Mouse (Mus musculus) limb, embryonic 14.5 days (tissue): ENCODE measurements at regions not wholly inside any gene's neighbourhood (a gene's known extent, or its start where the extent isn't known, plus 50 kb on each side); places are given as distances from the start of the nearest gene placed in this dataset.

ENCODE experiments used
- ATAC-seq: fragments of 200-750 bp; cut with Nextera tagmentation; 2 replicates; pipeline ENCODE4 v1.8.0; 2017; ENCODE audit warnings: low read depth, moderate number of reproducible peaks, moderate TSS enrichment; ENCODE audit not compliant: low FRiP score
- DNase-seq: peaks from one replicate; pipeline ENCODE4 v3.0.0-alpha.2; 2015; ENCODE audit warnings: low spot score
- H3K27ac ChIP-seq: fragments of 300-500 bp; sonication (generic); replicated peaks from 2 replicates; pipeline ENCODE4 v1.5.1; 2014; ENCODE audit warnings: low read depth, mild to moderate bottlenecking, low read length, moderate library complexity, mixed read lengths
- H3K27me3 ChIP-seq: fragments of 300-500 bp; sonication (generic); 2 replicates; pipeline ENCODE4 v1.6.1; 2014; ENCODE audit warnings: low read length, mixed read lengths; ENCODE audit not compliant: control insufficient read depth, insufficient read depth
- H3K36me3 ChIP-seq: fragments of 300-500 bp; sonication (generic); 2 replicates; pipeline ENCODE4 v1.6.1; 2014; ENCODE audit warnings: mild to moderate bottlenecking, low read length, moderate library complexity, mixed read lengths; ENCODE audit not compliant: control insufficient read depth, insufficient read depth
- H3K4me1 ChIP-seq: fragments of 300-500 bp; sonication (generic); 2 replicates; pipeline ENCODE4 v1.6.1; 2014; ENCODE audit warnings: antibody characterized with exemption, low read length, mixed read lengths; ENCODE audit not compliant: control insufficient read depth, insufficient read depth
- H3K4me2 ChIP-seq: fragments of 300-500 bp; sonication (generic); replicated peaks from 2 replicates; pipeline ENCODE4 v1.6.1; 2014; ENCODE audit warnings: low read depth, mild to moderate bottlenecking, low read length, moderate library complexity; ENCODE audit not compliant: severe bottlenecking
- H3K4me3 ChIP-seq: fragments of 300-500 bp; sonication (generic); replicated peaks from 2 replicates; pipeline ENCODE4 v1.5.1; 2014; ENCODE audit warnings: low read length
- H3K9ac ChIP-seq: fragments of 300-500 bp; sonication (generic); 2 replicates; pipeline ENCODE4 v1.6.1; 2014; ENCODE audit warnings: mild to moderate bottlenecking, low read depth, low read length, moderate library complexity; ENCODE audit not compliant: severe bottlenecking
- H3K9me3 ChIP-seq: fragments of 300-500 bp; sonication (generic); 2 replicates; pipeline ENCODE4 v1.6.1; 2016; ENCODE audit warnings: low read length; ENCODE audit not compliant: control insufficient read depth
- POLR2A ChIP-seq: fragments of 200-500 bp; IDR thresholded peaks from 2 replicates; pipeline ENCODE4 v1.8.0; 2012; ENCODE audit warnings: inconsistent platforms, mild to moderate bottlenecking, moderate library complexity, borderline replicate concordance; ENCODE audit not compliant: insufficient read depth, insufficient read length; ENCODE audit errors: extremely low read depth
- WGBS: fragments of 180-500 bp; shearing (Covaris S2); extraction: QIAGEN DNeasy Blood & Tissue Kit; methylation state at CpG from one replicate; pipeline ENCODE4 v1.1.7; 2014; 5-methylcytosine and 5-hydroxymethylcytosine counted together

DNA sequence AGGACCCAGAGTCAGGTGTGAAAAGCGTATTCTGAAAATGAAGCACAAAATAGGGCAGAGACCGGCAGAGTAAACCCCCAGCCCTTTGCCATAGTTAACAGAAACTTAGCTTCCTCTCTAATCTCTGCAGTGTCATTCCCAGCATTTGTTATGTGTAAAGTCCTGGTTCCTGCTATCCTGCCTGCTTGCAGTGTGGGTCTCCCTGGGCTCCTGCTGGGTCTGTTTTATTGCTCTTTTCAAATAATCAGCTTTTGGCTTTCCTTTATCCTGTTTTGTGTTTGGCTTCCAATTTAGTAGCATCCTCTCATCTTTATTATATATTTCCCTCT, 128.3 kb downstream of the 4933412E24Rik start:
- no peaks in the 10 kb centered on the region for H3K4me1 ChIP-seq
- H3K4me2 ChIP-seq, result no peak overlapping the region
- no peak overlapping the region for H3K4me3 ChIP-seq
- no peaks in the 10 kb centered on the region for H3K9me3 ChIP-seq
- H3K9ac ChIP-seq, result no peak overlapping the region
- 21% methylated on average over 2 of the region's 2 CpGs for WGBS
- no peak overlapping the region for H3K27ac ChIP-seq
- no peak for TF ChIP-seq POLR2A
- ATAC-seq (no peak), DNase-seq (no peak)
- H3K36me3 ChIP-seq, result no peaks in the 10 kb centered on the region
- H3K27me3 ChIP-seq, result no peaks in the 10 kb centered on the region

- no peak overlapping the region for H3K9ac ChIP-seq
- no peak for ATAC-seq
- TF ChIP-seq POLR2A, result no peak
- no peaks in the 10 kb centered on the region for H3K9me3 ChIP-seq
- no peaks in the 10 kb centered on the region for H3K4me1 ChIP-seq
- H3K27ac ChIP-seq, result no peak overlapping the region
- no peak overlapping the region for H3K4me3 ChIP-seq
- DNase-seq, result no peak
- H3K4me2 ChIP-seq, result no peak overlapping the region
- no peaks in the 10 kb centered on the region for H3K27me3 ChIP-seq
- no peaks in the 10 kb centered on the region for H3K36me3 ChIP-seq
- WGBS, result 51% methylated on average over 5 of the region's 5 CpGs
These were observed 128.9 kb downstream of the 4933412E24Rik start for GRCm38 (mm10) chr15:59887381-59888130.

DNA sequence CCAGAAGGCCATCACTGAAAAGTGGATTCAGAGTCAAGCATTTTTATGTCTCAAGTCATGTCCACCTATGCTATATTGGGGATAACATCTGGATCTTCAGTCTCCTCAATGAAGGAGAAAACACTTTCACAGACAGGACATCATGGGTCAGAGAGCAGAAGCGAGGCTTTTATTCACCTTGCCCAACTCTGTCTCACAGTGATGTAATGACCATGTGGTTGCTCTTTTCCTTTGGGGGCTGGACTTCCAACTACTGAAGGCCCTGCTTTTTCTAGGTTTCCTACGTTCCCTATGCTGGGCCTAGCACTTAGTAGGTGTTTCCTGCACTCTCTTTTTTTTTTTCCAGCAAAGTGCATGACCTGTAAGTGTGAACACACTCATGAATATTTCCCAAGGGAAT, 130.4 kb downstream of the 4933412E24Rik start:
- H3K4me2 ChIP-seq, result no peak overlapping the region
- no peaks in the 10 kb centered on the region for H3K36me3 ChIP-seq
- TF ChIP-seq POLR2A, result no peak
- WGBS, result 83% methylated on average over 2 of the region's 2 CpGs
- H3K4me3 ChIP-seq, result no peak overlapping the region
- H3K27me3 ChIP-seq, result no peaks in the 10 kb centered on the region
- no peaks in the 10 kb centered on the region for H3K9me3 ChIP-seq
- no peak for DNase-seq
- ATAC-seq, result no peak
- H3K9ac ChIP-seq, result no peak overlapping the region
- no peaks in the 10 kb centered on the region for H3K4me1 ChIP-seq
- H3K27ac ChIP-seq, result no peak overlapping the region

DNA sequence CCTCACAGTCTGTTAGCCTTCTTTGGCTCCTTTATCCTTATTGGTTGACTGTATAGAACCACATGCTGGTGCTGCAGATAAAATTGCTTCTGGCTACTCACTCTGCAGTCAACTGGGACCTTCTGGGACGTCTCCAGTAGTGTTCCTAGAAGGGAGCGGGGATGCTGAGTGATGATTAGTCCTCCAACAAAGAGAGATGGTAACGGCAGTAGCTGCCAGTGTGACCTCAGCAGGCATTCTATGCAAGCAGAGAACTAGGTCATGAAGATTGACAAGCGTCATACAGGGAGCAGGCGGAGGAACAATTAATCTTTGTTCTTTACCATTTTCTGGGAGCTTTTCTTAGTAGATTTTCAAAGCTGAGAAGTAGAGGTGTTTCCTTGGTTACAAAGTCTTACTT, 134.0 kb downstream of the 4933412E24Rik start:
- Histone ChIP-seq H3K4me2 (no peak overlapping the region), H3K36me3 (no peaks in the 10 kb centered on the region), H3K9me3 (no peaks in the 10 kb centered on the region), H3K27ac (no peak overlapping the region), H3K9ac (no peak overlapping the region), H3K4me3 (no peak overlapping the region), H3K27me3 (no peaks in the 10 kb centered on the region), H3K4me1 (no peaks in the 10 kb centered on the region)
- DNase-seq (no peak), ATAC-seq (no peak)
- 85% methylated on average over 5 of the region's 5 CpGs for WGBS
- no peak for TF ChIP-seq POLR2A

GRCm38 (mm10) chr15:59880426-59880825, 136.0 kb downstream of the 4933412E24Rik start:
- Histone ChIP-seq H3K36me3 (no peaks in the 10 kb centered on the region), H3K27ac (no peak overlapping the region), H3K9me3 (no peaks in the 10 kb centered on the region), H3K4me3 (no peak overlapping the region), H3K4me1 (no peaks in the 10 kb centered on the region), H3K27me3 (no peaks in the 10 kb centered on the region), H3K4me2 (no peak overlapping the region), H3K9ac (no peak overlapping the region)
- WGBS, result 87% methylated on average over 5 of the region's 5 CpGs
- ATAC-seq, result no peak
- no peak for TF ChIP-seq POLR2A
- DNase-seq, result no peak
